Mouse (Mus musculus) left cerebral cortex, adult 9 months (tissue): Measurements from ENCODE around the gene Vps52.

Experiments
- DNase-seq, 2 experiments: peaks; one replicate each; pipeline ENCODE4 v3.0.0; 2022; ENCODE audit warnings: low spot score in 2 of 2

Gene Vps52

GRCm38 (mm10) chr17:33920282-33921097 is 35.1 kb upstream of the Vps52 start:
- peak in 1 of 2 experiments; percentile 77 for DNase-seq

- no peak for DNase-seq
These were observed 34.3 kb upstream of the Vps52 start for GRCm38 (mm10) chr17:33921361-33921760.

GRCm38 (mm10) chr17:33924577-33925283 is 30.9 kb upstream of the Vps52 start:
- no peak for DNase-seq

- DNase-seq: no peak
These were observed 30.1 kb upstream of the Vps52 start for GRCm38 (mm10) chr17:33925406-33926116.

- no peak for DNase-seq
These were observed 29.2 kb upstream of the Vps52 start for GRCm38 (mm10) chr17:33926207-33926932.

GRCm38 (mm10) chr17:33928251-33928947 is 27.2 kb upstream of the Vps52 start:
- no peak for DNase-seq

GRCm38 (mm10) chr17:33929371-33930279 is 26.0 kb upstream of the Vps52 start, which contains the start of gene Rgl2:
Rgl2 (plus strand) TSS chr17:33929543.
- DNase-seq: peak in 1 of 2 experiments; percentile 91

GRCm38 (mm10) chr17:33930280-33931158 is 25.1 kb upstream of the Vps52 start:
- DNase-seq: peak in 1 of 2 experiments; percentile 77

GRCm38 (mm10) chr17:33931159-33931866 is 24.3 kb upstream of the Vps52 start:
- no peak for DNase-seq

GRCm38 (mm10) chr17:33931947-33932346 is 23.7 kb upstream of the Vps52 start:
- no peak for DNase-seq

GRCm38 (mm10) chr17:33932448-33932847 is 23.2 kb upstream of the Vps52 start:
- no peak for DNase-seq

GRCm38 (mm10) chr17:33932970-33933369 is 22.6 kb upstream of the Vps52 start:
- no peak for DNase-seq

GRCm38 (mm10) chr17:33935422-33936055 is 20.1 kb upstream of the Vps52 start:
- DNase-seq: no peak

GRCm38 (mm10) chr17:33936993-33937392 is 18.6 kb upstream of the Vps52 start:
- DNase-seq: no peak

- DNase-seq: no peak
These were observed 16.8 kb upstream of the Vps52 start for GRCm38 (mm10) chr17:33938783-33939182.

GRCm38 (mm10) chr17:33940206-33940805 is 15.3 kb upstream of the Vps52 start, which contains the start of the genes Pfdn6 and Wdr46:
Pfdn6 (minus strand) TSS chr17:33940343.
Wdr46 (plus strand) TSS chr17:33940660.
- DNase-seq: peak; percentile 64 to 90

- no peak for DNase-seq
These were observed 14.6 kb upstream of the Vps52 start for GRCm38 (mm10) chr17:33940981-33941380.
